Mouse (Mus musculus) ES-Bruce4 (cell line): ENCODE results near the gene Gpr132. TPM values are rescaled to one million over a fixed set of nuclear protein-coding genes. Genes with fewer than 3 reads are reported as not detected.
A peak's percentile ranks its signal among the peaks of the same experiment; 100 is the strongest.

ENCODE experiments used
- H3K27ac ChIP-seq: 2 replicates; pipeline ENCODE4 v1.5.1; 2012; ENCODE audit warnings: low read length, inconsistent platforms; ENCODE audit not compliant: insufficient read depth
- H3K27me3 ChIP-seq: 2 replicates; pipeline ENCODE4 v1.6.1; 2012; ENCODE audit warnings: mild to moderate bottlenecking, low read length, inconsistent platforms; ENCODE audit not compliant: control insufficient read depth, poor library complexity, insufficient read depth, severe bottlenecking
- H3K36me3 ChIP-seq: 2 replicates; pipeline ENCODE4 v1.6.1; 2012; ENCODE audit warnings: inconsistent platforms, mild to moderate bottlenecking, low read length, moderate library complexity; ENCODE audit not compliant: control insufficient read depth, poor library complexity, insufficient read depth, severe bottlenecking
- H3K4me1 ChIP-seq: one replicate; pipeline ENCODE4 v1.8.1; 2011; ENCODE audit warnings: low read length; ENCODE audit not compliant: control insufficient read depth, insufficient read depth
- H3K4me3 ChIP-seq: 2 replicates; pipeline ENCODE4 v1.5.1; 2011; ENCODE audit warnings: low read depth, mild to moderate bottlenecking, low read length
- H3K9ac ChIP-seq: 2 replicates; pipeline ENCODE4 v1.6.1; 2012; ENCODE audit warnings: low read depth, mild to moderate bottlenecking, inconsistent platforms; ENCODE audit not compliant: poor library complexity, severe bottlenecking
- H3K9me3 ChIP-seq: replicated peaks from 2 replicates; pipeline ENCODE4 v1.6.1; 2012; ENCODE audit warnings: mild to moderate bottlenecking, low read length, inconsistent platforms; ENCODE audit not compliant: control insufficient read depth, poor library complexity, insufficient read depth, severe bottlenecking
- CTCF ChIP-seq: IDR thresholded peaks from one replicate; pipeline ENCODE4 v1.8.1; 2011; ENCODE audit warnings: low read depth, low read length
- EP300 ChIP-seq: IDR thresholded peaks from 2 replicates; pipeline ENCODE4 v1.6.1; 2011; ENCODE audit warnings: low read depth, low read length; ENCODE audit not compliant: insufficient read depth
- POLR2A ChIP-seq: IDR thresholded peaks from one replicate; pipeline ENCODE4 v1.8.1; 2011; ENCODE audit warnings: low read length; ENCODE audit not compliant: insufficient read depth
- polyA plus RNA-seq: library from polyadenylated mRNA; stranded (reverse); fragments of >200 nt; gene quantifications from 2 replicates; pipeline ENCODE4 v1.2.4, GENCODE M21; 2011; ENCODE audit warnings: low read depth; ENCODE audit not compliant: missing spikeins, insufficient read depth, insufficient read length

Gpr132 gene
- polyA plus RNA-seq, 1 experiment, result 0.64 TPM

DNA sequence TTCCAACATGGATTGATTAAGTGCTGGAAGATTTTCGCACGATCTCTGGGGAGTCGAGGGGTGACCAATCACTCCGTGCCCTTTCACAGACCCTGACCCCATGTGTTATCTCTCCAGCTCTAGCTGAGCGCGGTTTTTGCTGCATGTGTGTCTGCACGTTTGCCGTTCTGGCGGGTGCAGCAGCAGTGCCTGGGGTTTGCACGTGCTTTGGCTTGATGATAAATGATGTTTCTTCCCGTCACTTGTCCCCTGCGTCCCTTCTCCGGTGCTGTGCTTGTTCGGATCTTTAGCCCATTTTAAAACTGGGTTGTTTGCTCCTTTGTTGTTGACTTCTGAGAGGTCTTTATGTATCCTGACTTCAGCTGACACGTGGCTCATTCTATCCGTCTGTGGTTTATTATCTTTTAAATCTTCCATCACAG is 1.8 kb upstream of the Gpr132 start:
- Histone ChIP-seq H3K27ac (no peak overlapping the region), H3K9me3 (no peaks in the 10 kb centered on the region), H3K27me3 (no peaks in the 10 kb centered on the region), H3K4me1 (peaks cover 4% of the 10 kb centered on the region), H3K36me3 (no peaks in the 10 kb centered on the region), H3K9ac (no peak overlapping the region), H3K4me3 (0 out of 2 replicates have a peak overlapping the region, but pooled peaks have one; percentile 2)
- TF ChIP-seq POLR2A, result no peak

DNA sequence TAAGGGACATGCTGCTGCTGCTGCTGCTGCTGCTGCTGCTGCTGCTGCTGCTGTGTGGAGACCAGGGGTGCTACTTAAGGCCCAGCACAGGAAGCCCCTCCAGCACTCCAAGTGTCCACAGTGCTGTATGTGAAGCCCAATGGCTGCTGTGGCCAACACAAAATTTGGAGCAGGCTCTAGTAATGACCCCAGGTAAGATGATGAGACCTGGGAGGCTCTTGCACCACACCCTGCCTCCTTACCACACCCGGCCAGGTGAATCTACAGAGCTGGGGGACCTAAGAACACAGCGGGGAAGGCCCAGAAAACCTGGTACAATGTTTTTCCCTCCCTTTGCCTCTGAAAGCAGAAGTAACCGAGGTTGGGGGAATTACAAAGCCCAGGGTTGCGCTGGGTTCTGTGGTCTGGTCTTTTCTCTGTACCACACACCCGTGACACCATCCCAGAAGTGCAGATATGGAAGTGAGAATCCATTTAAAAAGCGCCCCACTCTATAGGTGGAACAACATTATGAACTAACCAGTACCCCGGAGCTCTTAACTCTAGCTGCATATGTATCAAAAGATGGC is 838 bp downstream of the Gpr132 start:
- H3K4me3 ChIP-seq, result no peak overlapping the region
- no peak overlapping the region for H3K9ac ChIP-seq
- H3K27ac ChIP-seq, result no peak overlapping the region
- peaks cover 4% of the 10 kb centered on the region for H3K4me1 ChIP-seq
- H3K27me3 ChIP-seq, result no peaks in the 10 kb centered on the region
- no peaks in the 10 kb centered on the region for H3K9me3 ChIP-seq
- H3K36me3 ChIP-seq, result no peaks in the 10 kb centered on the region
- TF ChIP-seq EP300 (no peak), POLR2A (no peak)

DNA sequence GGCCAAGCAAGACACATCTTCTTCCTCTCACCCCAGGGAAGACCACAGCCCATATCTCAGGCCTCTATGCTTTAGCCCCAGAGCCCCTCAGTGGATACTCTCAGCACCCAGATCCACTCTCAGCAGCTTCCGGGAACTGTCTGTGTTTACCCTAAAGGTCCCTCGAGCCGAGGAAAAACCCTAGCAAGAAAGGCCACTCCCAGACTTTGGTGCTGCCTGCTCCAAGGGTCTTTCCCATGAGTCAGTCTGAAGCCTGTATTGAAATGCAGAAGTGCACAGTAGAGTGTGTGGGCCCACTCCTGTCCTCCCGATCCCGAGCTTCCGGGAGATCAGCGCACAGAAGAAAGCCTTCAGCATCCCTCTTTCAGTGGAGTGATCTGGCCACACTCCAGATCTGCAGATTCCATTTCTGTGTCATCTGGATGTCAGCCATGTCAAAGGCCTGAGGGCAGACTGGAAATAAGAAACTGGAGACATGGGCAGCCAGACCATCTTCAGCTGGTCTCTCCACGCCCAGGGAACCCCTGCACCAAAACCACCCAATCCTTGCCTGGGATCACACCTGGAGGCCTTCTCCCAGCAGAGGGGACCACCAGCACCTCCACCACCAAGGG is 1.5 kb downstream of the Gpr132 start:
- H3K9ac ChIP-seq, result no peak overlapping the region
- TF ChIP-seq POLR2A (no peak), EP300 (no peak), CTCF (no peak)
- H3K27ac ChIP-seq, result no peak overlapping the region
- no peaks in the 10 kb centered on the region for H3K36me3 ChIP-seq
- no peaks in the 10 kb centered on the region for H3K9me3 ChIP-seq
- peaks cover 4% of the 10 kb centered on the region for H3K4me1 ChIP-seq
- H3K4me3 ChIP-seq, result no peak overlapping the region
- H3K27me3 ChIP-seq, result no peaks in the 10 kb centered on the region

DNA sequence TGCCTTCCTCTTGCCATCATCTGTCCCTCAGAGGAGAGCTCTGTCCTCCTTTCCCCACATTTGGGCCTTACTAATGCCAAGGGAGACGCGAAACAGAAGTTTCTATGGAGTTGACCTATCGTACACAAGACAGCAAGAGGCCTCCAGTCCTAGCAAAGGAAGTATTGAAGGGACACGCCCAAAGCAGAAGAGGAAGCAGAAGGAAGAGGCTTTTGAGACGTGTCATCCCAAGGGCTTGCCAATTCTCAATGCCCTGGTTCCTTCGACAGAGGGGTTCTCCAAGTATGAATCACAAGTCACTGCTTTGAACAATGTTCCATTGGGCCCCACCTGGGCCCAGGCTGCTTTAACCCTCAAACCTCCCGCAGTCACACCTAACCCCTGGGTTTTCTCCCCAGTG is 3.2 kb downstream of the Gpr132 start:
- no peak overlapping the region for H3K27ac ChIP-seq
- H3K9me3 ChIP-seq, result no peaks in the 10 kb centered on the region
- no peaks in the 10 kb centered on the region for H3K27me3 ChIP-seq
- peaks cover 4% of the 10 kb centered on the region for H3K4me1 ChIP-seq
- TF ChIP-seq POLR2A (no peak), CTCF (no peak), EP300 (no peak)
- H3K9ac ChIP-seq, result no peak overlapping the region
- no peaks in the 10 kb centered on the region for H3K36me3 ChIP-seq
- no peak overlapping the region for H3K4me3 ChIP-seq

- Histone ChIP-seq H3K27me3 (no peaks in the 10 kb centered on the region), H3K36me3 (no peaks in the 10 kb centered on the region), H3K4me3 (no peak overlapping the region), H3K9me3 (no peaks in the 10 kb centered on the region), H3K9ac (no peak overlapping the region), H3K4me1 (no peaks in the 10 kb centered on the region), H3K27ac (no peak overlapping the region)
- TF ChIP-seq EP300 (no peak), POLR2A (no peak), CTCF (no peak)
These were observed 6.1 kb downstream of the Gpr132 start for GRCm38 (mm10) chr12:112861911-112862321.

GRCm38 (mm10) chr12:112860765-112861164 is 7.3 kb downstream of the Gpr132 start:
- Histone ChIP-seq H3K36me3 (no peaks in the 10 kb centered on the region), H3K27me3 (no peaks in the 10 kb centered on the region), H3K9ac (no peak overlapping the region), H3K9me3 (no peaks in the 10 kb centered on the region), H3K4me3 (no peak overlapping the region), H3K4me1 (no peaks in the 10 kb centered on the region), H3K27ac (no peak overlapping the region)
- TF ChIP-seq CTCF (no peak), EP300 (no peak), POLR2A (no peak)
